Mouse (Mus musculus) 3134 (cell line): ENCODE results near the gene Sumf2.
"Not testable (repeated sequence)": the region's sequence is repeated elsewhere in the genome, so short reads cannot be mapped to it uniquely, and the experiment has no call there.

Experiments
- DNase-seq: peaks from one replicate; pipeline ENCODE4 v3.0.0-alpha.2; 2011; ENCODE audit warnings: low spot score; ENCODE audit not compliant: insufficient read length; ENCODE audit errors: extremely low read depth

Gene Sumf2

GRCm38 (mm10) chr5:129846752-129847557 is at the start of gene Sumf2:
Sumf2 (plus strand) TSS chr5:129846986.
- peak; percentile 94 for DNase-seq

GRCm38 (mm10) chr5:129844848-129845247 is 1.9 kb upstream of the Sumf2 start:
- no peak for DNase-seq

- DNase-seq = no peak
Observed at GRCm38 (mm10) chr5:129847558-129847820, 703 bp downstream of the Sumf2 start.

- DNase-seq = no peak
Observed at GRCm38 (mm10) chr5:129855163-129855562, 8.4 kb downstream of the Sumf2 start.

GRCm38 (mm10) chr5:129856414-129856813 is 9.6 kb downstream of the Sumf2 start:
- DNase-seq = no peak

- no peak for DNase-seq
Observed at GRCm38 (mm10) chr5:129862325-129862724, 15.5 kb downstream of the Sumf2 start.

GRCm38 (mm10) chr5:129864467-129864866 is 17.7 kb downstream of the Sumf2 start:
- no peak for DNase-seq

GRCm38 (mm10) chr5:129865841-129866240 is 19.1 kb downstream of the Sumf2 start:
- no peak for DNase-seq

- no peak for DNase-seq
Observed at GRCm38 (mm10) chr5:129869238-129869995, 22.6 kb downstream of the Sumf2 start.

- DNase-seq = no peak
Observed at GRCm38 (mm10) chr5:129871238-129871637, 24.5 kb downstream of the Sumf2 start.

- no peak for DNase-seq
Observed at GRCm38 (mm10) chr5:129873942-129874341, 27.2 kb downstream of the Sumf2 start.

GRCm38 (mm10) chr5:129875098-129875497 is 28.3 kb downstream of the Sumf2 start:
- no peak for DNase-seq

GRCm38 (mm10) chr5:129877731-129878455 is 31.1 kb downstream of the Sumf2 start:
- no peak for DNase-seq

GRCm38 (mm10) chr5:129878946-129879345 is 32.2 kb downstream of the Sumf2 start:
- DNase-seq = peak; percentile 43

GRCm38 (mm10) chr5:129879888-129880287 is 33.1 kb downstream of the Sumf2 start:
- no peak for DNase-seq

- no peak for DNase-seq
Observed at GRCm38 (mm10) chr5:129886271-129886670, 39.5 kb downstream of the Sumf2 start.

- peak; percentile 90 for DNase-seq
Observed at GRCm38 (mm10) chr5:129886911-129887636, 40.3 kb downstream of the Sumf2 start, which contains the start of gene Chchd2. Chchd2 (minus strand) TSS chr5:129887470.

- DNase-seq = not testable (repeated sequence)
Observed at GRCm38 (mm10) chr5:129890390-129890789, 43.6 kb downstream of the Sumf2 start.

GRCm38 (mm10) chr5:129895198-129896088 is 48.7 kb downstream of the Sumf2 start, which contains the start of gene Zbed5:
Zbed5 (plus strand) TSS chr5:129895723.
- DNase-seq = peak; percentile 86

- no peak for DNase-seq
Observed at GRCm38 (mm10) chr5:129898449-129898848, 51.7 kb downstream of the Sumf2 start, which contains the start of gene Phkg1. Phkg1 (minus strand) TSS chr5:129898549.
